Mouse (Mus musculus): Measurements from ENCODE around the gene Csrnp3.

Csrnp3 gene

GRCm38 (mm10) chr2:65948808-65949207 lies 103.2 kb downstream of the Csrnp3 start:
- in situ Hi-C loops (cut with MseI, MboI): no loop called here

GRCm38 (mm10) chr2:65953726-65954340 lies 108.3 kb downstream of the Csrnp3 start:
- in situ Hi-C loops (cut with MseI, MboI): no loop called here

- in situ Hi-C loops (cut with MseI, MboI): no loop called here
Observed at GRCm38 (mm10) chr2:65955804-65956203, 110.2 kb downstream of the Csrnp3 start.

GRCm38 (mm10) chr2:65956727-65957126 lies 111.2 kb downstream of the Csrnp3 start:
- in situ Hi-C loops (cut with MseI, MboI): no loop called here

DNA sequence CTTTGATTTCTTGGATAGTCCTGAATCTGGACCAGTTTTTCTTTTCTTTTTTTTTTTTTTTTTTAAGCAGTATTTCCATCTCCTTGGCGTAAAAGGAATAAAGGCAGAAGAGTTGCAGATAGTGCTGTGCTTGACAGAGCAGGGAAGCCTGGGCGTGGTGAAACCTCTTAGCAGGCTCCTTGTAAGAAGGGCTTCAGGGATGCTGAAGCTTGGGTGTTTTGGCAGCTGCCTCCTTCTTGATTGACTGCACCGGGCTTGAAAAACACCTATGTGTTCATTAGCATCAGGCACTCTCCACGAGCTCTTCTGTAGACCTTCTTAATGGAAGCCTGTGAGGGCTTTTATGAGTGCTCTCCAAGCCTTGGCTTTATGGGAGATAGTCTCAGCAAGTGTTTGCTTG lies 117.9 kb downstream of the Csrnp3 start:
- in situ Hi-C loops (cut with MseI, MboI): no loop called here

DNA sequence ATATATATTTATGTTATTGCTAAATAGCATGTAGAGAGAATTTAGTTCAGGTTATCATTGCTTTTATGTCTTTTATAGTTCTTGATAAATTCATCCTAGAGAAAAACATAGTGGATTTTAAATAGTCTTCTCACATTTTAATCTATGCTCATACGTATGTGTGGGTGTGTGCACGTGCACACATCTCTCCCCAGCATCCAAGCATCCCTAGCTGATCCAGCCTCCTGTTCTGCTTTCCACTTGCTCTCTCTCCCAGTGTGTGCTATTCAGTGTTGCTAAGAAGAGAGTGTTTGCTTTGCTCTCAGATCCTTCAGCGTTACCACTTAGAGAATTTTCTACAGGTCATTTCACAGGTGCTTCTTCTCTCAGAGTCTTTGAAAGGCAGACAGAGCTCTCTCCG lies 123.2 kb downstream of the Csrnp3 start:
- in situ Hi-C loops (cut with MseI, MboI): no loop called here

- in situ Hi-C loops (cut with MseI, MboI): no loop called here
Observed at GRCm38 (mm10) chr2:65973907-65974306, 128.3 kb downstream of the Csrnp3 start.

DNA sequence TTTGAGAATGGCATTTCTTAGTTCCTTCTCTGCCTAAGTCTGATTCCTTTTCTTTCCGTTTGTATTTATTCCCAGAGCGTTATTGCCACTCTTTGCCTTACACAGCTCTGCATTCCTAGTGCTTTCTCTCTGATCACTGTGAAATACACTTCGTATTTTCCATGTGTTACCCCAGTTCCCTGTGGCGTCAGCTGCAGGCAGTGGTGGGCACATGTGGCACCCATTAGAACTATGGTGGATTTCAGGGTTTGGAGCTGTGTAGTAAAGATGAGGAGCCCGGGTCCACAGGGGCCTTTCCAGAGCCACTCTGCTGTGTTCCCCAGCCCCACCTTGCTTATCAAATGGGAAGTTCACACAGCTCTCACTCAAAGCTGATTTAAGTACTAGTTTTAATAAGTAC lies 129.8 kb downstream of the Csrnp3 start:
- in situ Hi-C loops (cut with MseI, MboI): no loop called here

DNA sequence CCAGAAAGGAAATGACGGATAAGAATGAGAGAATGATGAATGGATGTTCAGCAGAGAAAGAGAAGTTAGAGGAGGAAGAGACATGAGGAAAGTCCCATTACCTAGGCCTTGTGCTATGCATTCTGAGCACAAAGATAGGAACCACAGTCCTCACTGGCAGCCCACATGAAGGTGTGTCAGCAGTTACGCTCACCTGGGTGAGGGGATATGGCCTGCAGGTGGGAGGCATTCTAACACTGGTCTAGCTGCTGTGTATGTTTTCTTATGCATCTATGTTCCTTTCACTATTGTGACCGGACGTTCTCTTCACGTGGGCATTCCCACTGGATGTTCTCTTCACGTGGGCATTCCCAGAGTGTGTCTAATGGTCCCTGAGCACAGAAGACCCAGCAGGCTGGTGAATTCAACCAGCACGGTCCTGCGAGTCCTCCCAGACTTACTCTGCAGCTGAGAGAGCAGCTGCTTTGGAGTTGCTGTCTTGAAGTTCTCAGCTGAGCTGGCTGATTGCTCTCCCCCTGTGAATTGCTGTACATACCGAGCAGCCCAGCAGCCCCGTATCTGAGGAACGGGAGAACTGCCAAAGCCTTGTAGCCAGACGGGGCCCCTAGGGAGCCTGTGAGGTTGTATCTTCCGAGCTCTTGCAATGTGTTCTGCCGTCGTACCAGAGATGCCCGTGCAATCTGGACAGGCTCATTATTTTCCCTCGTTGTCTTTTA lies 133.9 kb downstream of the Csrnp3 start:
- in situ Hi-C loops (cut with MseI, MboI): no loop called here

GRCm38 (mm10) chr2:65981470-65981869 lies 135.9 kb downstream of the Csrnp3 start:
- in situ Hi-C loops (cut with MseI, MboI): no loop called here

DNA sequence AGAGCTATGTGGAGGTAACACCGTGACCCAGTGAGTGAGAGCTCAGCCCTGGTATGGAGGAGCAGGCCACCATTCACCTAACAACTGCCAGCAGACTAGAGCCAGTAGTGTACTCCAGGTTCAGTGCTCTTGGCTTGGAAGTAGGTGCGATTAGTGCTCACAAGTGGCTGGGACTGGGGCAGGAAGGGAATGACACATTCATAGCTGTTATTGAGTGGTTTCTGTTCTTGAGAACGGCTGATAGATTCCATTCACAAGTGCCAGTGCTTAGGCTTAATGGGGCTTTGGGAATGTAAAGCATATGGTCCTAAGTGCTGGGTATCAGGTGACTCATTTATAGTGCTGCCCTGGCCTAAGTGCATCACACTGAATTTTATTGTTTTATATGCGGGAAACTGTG lies 136.4 kb downstream of the Csrnp3 start:
- in situ Hi-C loops (cut with MseI, MboI): no loop called here

GRCm38 (mm10) chr2:65985706-65986105 lies 140.1 kb downstream of the Csrnp3 start:
- in situ Hi-C loops (cut with MseI, MboI): no loop called here

GRCm38 (mm10) chr2:65987069-65987468 lies 141.5 kb downstream of the Csrnp3 start:
- in situ Hi-C loops (cut with MseI, MboI): no loop called here

GRCm38 (mm10) chr2:65987588-65987987 lies 142.0 kb downstream of the Csrnp3 start:
- in situ Hi-C loops (cut with MseI, MboI): no loop called here

GRCm38 (mm10) chr2:65988788-65989187 lies 143.2 kb downstream of the Csrnp3 start:
- in situ Hi-C loops (cut with MseI, MboI): no loop called here

GRCm38 (mm10) chr2:65990108-65990507 lies 144.5 kb downstream of the Csrnp3 start:
- in situ Hi-C loops (cut with MseI, MboI): no loop called here

DNA sequence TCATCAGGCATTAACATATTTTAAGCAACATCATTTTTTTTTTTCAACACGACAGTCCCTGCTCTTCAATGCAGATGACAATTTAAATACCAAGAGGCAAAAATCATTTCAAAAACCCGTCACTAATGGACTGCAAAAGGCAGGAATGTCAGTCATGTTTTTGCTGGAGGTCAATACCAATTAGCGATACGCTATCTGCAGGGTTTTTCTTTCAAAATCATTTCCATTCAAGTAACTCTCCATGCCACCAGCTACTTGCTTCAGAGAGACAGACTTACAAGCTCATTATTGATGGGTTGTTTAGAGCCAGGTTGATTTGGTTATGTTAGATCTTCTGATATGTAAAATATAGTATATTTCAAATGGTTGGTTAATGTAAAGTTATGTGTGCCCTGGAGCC lies 145.2 kb downstream of the Csrnp3 start:
- in situ Hi-C loops (cut with MseI, MboI): no loop called here

DNA sequence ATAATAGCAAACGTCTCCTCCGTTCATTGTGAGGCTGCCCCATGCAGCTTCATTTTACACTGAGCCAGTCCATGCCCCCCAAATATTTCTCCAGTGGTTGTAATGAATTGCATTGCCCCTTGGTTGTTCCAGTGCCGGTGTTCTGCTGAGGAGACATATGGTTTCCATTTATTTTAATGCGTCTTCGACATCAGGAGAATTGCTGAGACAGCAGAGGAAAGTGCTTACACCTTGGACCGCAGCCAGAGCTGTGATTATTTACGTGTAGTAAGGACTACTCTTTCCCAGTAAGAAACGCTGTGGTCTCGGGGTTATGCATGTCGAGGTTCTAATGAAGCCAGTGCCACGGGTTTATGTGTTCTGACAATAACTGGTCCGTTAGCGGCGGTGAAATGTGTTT lies 147.8 kb downstream of the Csrnp3 start:
- in situ Hi-C loops (cut with MseI, MboI): no loop called here

DNA sequence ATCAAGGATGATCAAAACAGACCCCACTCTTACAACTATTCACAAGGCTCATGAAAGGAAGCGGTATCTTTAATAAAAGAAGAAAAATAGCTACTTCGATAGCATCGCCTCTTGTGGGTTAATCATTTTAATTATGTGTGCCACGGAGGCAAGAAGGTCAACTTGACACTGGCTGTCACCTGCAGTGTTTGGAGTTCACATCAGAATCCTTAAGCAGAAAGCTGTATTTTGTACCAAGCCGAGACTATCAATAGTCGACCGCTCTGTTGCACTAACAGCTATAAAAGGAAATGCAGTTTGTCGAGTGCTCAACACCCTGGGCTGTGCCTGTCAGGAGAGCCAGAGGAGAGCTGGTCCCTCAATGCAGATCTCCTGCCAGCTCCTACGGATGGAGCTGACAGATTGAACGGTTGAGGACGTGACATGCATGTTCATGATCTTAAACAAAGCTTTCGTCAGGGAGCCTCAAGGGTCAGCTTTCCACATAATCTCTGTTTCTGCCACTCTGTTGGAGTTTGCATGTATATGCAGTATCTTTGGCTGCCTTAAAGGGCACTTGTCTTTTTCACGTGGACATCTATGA lies 149.4 kb downstream of the Csrnp3 start:
- in situ Hi-C loops (cut with MseI, MboI): no loop called here

DNA sequence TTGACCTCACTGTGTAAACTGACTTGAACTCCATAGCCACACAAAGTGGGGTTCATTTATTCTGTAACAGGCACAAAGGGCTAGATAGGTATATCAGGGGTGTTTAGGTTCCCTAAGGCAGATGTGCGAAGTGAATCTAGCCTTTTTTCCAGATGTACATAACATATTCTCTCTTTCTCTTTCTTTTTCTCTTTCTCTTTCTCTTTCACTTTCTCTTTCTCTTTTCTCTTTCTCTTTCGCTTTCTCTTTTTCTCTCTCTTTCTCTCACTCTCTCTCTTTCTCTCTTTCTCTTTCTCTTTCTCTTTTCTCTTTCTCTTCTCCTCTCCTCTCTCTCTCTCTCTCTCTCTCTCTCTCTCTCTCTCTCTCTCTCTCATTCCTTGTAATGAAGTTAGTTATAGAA lies 153.2 kb downstream of the Csrnp3 start:
- in situ Hi-C loops (cut with MseI, MboI): no loop called here

DNA sequence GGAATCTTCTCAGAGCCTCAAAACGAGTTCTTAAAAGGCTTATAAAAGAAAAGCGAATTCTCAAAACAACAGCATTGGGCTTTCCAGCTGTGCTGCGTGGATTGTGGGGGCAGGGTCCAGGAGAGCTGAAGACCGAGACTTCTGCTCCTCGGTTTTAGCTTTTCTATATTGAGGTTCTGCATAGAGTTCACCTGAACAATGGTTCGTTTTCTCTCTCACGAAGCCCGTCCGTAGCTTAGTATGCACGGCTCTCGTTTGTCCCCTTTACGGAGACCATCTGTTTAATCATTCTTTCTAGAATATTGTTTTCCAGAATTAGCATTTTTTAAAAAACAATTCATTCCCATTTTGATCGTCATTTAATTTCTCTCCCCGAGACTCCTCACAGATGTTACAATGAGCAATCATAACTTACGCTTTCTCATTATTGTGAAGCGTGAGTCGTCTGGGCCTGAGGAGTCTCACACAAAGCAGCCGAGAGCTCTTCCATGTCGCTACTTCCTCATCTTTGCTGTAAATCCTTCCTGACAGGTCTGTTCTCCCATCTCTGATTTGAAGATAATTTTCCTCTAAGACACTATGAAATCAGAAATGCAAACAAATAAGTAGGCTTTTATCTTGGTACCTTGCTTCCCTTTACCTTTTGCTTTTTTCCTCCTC lies 163.6 kb downstream of the Csrnp3 start:
- in situ Hi-C loops (cut with MseI, MboI): no loop called here

- in situ Hi-C loops (cut with MseI, MboI): no loop called here
Observed at GRCm38 (mm10) chr2:66009677-66010076, 164.1 kb downstream of the Csrnp3 start.

DNA sequence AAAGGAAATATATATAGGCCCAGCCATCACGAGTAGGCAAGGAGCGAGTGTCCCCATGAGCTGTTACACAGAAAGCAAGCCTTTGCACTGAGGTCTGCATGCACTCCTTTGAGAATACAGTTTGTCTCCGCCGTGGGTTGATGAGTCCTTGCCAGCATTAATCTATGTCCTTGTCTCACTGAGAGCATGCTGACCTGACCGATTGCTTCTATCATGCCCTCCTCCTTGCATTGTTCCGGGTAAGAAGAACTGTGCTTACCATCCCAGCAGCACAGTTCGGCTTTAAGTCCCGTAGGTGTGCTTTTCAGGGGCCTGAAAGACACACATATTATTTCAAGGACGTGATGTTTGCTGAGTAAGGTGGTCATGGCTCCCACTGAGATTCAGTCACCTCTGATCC lies 173.1 kb downstream of the Csrnp3 start:
- in situ Hi-C loops (cut with MseI, MboI): no loop called here

All from mouse trophoblast stem cell (cell line).